Mouse (Mus musculus): Measurements from ENCODE around the gene Rab11fip2. TPM values are rescaled to one million over a fixed set of nuclear protein-coding genes. Genes with fewer than 3 reads are reported as not detected.

Gene Rab11fip2
- polyA plus RNA-seq, 1 experiment from 2014 or later: 1.4 TPM

DNA sequence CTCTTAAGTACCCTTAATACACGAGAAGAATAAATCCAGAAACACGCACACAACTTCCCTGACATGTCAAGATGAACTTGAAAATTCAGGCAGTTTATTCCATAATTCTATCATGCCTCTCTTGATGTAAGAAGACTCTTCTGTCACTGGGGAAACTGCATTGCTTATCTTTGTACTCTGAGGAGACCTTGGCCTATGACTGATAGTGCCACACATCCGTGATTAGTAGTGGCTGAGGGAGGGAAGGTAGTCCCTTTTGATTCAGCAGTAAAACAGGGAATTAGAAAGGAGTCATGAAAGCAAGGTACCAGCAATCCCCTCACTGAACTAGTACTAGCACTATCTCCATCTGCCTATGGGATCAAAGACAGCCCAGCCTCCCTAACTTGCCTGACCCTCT lies 22.6 kb downstream of the Rab11fip2 start:
- Histone ChIP-seq H3K4me2 (no peak overlapping the region), H3K4me3 (ENCODE audit: low read depth, low read length) (no peak overlapping the region), H3K4me1 (replicated peaks; ENCODE audit: control insufficient read depth, insufficient read depth, low read length) (peaks cover 14% of the 10 kb centered on the region; the same call in 1 of the 2 replicates), H3K27me3 (replicated peaks; ENCODE audit: control insufficient read depth, insufficient read depth, low read length) (no peaks in the 10 kb centered on the region), H3K36me3 (ENCODE audit: control insufficient read depth, insufficient read depth, low read length) (no peaks in the 10 kb centered on the region), H3K9me3 (ENCODE audit: control insufficient read depth, low read length) (no peaks in the 10 kb centered on the region), H3K9ac (ENCODE audit: low read depth, low read length) (no peak overlapping the region), H3K27ac (ENCODE audit: low read depth, low read length) (no peak overlapping the region)
- WGBS: 64% methylated on average over 3 of the region's 3 CpGs
- ATAC-seq (replicated peaks; ENCODE audit: low FRiP score): peak; percentile 73
- no peak for DNase-seq (ENCODE audit: low spot score)

DNA sequence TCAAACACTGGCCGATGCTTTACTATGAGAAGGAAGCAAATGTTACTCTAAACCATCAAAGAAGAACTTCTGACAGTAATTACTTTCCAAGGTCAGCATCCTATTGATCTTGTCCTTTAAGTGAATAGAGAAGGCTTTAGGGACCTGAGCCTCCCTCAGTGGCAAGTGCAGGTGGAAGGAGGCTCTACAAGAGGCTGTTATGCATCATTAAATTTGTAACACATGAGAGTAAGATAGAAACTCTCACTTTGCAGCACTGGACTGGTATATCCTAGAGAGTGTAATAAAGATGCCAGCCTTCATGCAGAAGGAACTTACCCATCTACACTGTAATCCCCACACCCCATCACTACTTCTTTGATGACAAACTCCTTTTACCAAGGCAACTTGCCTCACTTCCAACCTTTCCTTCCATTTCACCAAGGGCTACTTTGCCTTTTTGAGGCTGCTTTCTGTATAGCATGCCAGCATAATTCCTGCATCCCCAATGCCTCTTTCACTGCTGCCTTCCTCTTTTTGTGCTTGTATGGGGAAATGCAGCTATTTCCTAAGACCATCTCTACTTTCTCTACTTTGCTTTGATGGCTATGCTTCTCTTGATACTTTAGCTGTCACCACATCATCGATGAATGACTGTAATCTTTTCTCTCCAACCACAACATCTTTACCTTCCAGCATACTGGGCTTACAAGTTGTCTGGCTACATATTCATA lies 25.4 kb downstream of the Rab11fip2 start:
- Histone ChIP-seq H3K27me3 (replicated peaks; ENCODE audit: control insufficient read depth, insufficient read depth, low read length) (no peaks in the 10 kb centered on the region), H3K4me2 (no peak overlapping the region)
- ATAC-seq (replicated peaks; ENCODE audit: low FRiP score): no peak

DNA sequence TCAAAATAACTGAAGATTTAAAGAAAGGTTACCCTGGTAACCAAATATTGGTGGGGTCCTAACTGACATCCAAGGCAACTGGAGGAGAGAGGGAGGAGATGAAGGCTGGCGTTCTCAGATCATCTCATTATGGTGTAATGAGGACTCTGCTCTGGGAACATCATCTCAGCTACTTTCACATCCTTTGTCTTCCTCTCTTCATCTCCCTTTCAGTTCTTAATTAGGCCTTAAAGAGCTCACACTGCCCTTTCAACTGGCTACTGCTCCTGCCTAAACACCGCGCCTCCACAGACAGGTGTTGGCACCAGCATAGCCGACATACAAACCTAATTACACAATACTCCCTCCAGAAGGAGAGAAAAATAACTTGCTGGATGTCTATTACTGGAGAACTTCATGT lies 31.9 kb downstream of the Rab11fip2 start:
- 84% methylated on average over 4 of the region's 4 CpGs for WGBS
- no peaks in the 10 kb centered on the region for H3K27me3 ChIP-seq (replicated peaks; ENCODE audit: control insufficient read depth, insufficient read depth, low read length)
- H3K27ac ChIP-seq (ENCODE audit: low read depth, low read length): no peak overlapping the region
- no peaks in the 10 kb centered on the region for H3K36me3 ChIP-seq (ENCODE audit: control insufficient read depth, insufficient read depth, low read length)
- ATAC-seq (replicated peaks; ENCODE audit: low FRiP score) (no peak), DNase-seq (ENCODE audit: low spot score) (no peak)
- peaks cover 1% of the 10 kb centered on the region; the same call in 1 of the 2 replicates for H3K4me1 ChIP-seq (replicated peaks; ENCODE audit: control insufficient read depth, insufficient read depth, low read length)
- no peak overlapping the region for H3K4me2 ChIP-seq
- H3K9ac ChIP-seq (ENCODE audit: low read depth, low read length): no peak overlapping the region
- H3K9me3 ChIP-seq (ENCODE audit: control insufficient read depth, low read length): no peaks in the 10 kb centered on the region
- H3K4me3 ChIP-seq (ENCODE audit: low read depth, low read length): no peak overlapping the region

More for the DNA sequence above, 25.4 kb downstream of the Rab11fip2 start:
- H3K9me3 ChIP-seq (ENCODE audit: control insufficient read depth, low read length): no peaks in the 10 kb centered on the region
- WGBS: 81% methylated on average over 2 of the region's 2 CpGs
- no peak overlapping the region for H3K27ac ChIP-seq (ENCODE audit: low read depth, low read length)
- no peak overlapping the region for H3K4me3 ChIP-seq (ENCODE audit: low read depth, low read length)
- no peaks in the 10 kb centered on the region for H3K36me3 ChIP-seq (ENCODE audit: control insufficient read depth, insufficient read depth, low read length)
- H3K9ac ChIP-seq (ENCODE audit: low read depth, low read length): no peak overlapping the region
- peaks cover 14% of the 10 kb centered on the region; the same call in 1 of the 2 replicates for H3K4me1 ChIP-seq (replicated peaks; ENCODE audit: control insufficient read depth, insufficient read depth, low read length)
- no peak for DNase-seq (ENCODE audit: low spot score)

DNA sequence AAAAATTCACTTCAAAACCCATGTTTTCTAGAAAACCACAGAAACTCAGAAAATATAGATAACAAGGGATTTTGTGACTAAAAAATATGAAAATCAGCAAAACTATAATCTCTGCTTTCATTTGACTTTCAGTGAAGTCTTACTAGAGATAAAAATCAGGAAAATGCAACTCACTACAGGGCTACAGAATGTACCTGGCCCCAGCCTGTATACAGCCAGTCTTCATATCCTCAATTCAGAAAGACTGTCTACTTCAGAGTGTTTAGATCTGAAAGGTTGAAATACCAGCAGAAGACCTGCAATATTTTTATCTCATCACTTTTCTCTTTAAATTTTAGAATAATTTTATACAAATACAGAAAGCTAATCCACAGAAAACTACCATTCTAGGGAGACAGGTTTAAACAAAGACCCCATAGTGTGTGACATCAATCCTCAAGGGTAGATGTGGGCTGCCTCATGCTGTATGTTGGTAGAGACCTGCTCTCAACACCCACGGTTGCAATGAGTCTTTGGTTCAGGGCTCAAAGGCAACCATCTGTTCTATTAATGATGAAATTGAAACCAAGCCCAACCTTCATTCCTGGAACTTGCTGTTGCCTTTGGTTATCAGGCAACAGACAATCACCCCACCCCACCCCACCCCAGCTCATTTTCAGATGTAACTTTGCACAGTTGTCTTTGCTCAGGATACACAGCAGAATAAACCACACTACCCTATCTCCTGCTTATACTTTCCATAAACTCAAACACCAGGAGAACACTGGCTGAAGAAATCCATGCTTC lies 38.0 kb downstream of the Rab11fip2 start:
- Histone ChIP-seq H3K4me3 (ENCODE audit: low read depth, low read length) (no peak overlapping the region), H3K4me1 (replicated peaks; ENCODE audit: control insufficient read depth, insufficient read depth, low read length) (peaks cover 2% of the 10 kb centered on the region; the same call in 1 of the 2 replicates), H3K4me2 (peak overlapping the region; percentile 33), H3K9me3 (ENCODE audit: control insufficient read depth, low read length) (no peaks in the 10 kb centered on the region), H3K27me3 (replicated peaks; ENCODE audit: control insufficient read depth, insufficient read depth, low read length) (no peaks in the 10 kb centered on the region), H3K36me3 (ENCODE audit: control insufficient read depth, insufficient read depth, low read length) (no peaks in the 10 kb centered on the region), H3K9ac (ENCODE audit: low read depth, low read length) (no peak overlapping the region), H3K27ac (ENCODE audit: low read depth, low read length) (peak overlapping the region; percentile 78)
- 45% methylated on average over 1 of the region's 1 CpGs for WGBS
- DNase-seq (ENCODE audit: low spot score) (no peak), ATAC-seq (replicated peaks; ENCODE audit: low FRiP score) (peak; percentile 95)

DNA sequence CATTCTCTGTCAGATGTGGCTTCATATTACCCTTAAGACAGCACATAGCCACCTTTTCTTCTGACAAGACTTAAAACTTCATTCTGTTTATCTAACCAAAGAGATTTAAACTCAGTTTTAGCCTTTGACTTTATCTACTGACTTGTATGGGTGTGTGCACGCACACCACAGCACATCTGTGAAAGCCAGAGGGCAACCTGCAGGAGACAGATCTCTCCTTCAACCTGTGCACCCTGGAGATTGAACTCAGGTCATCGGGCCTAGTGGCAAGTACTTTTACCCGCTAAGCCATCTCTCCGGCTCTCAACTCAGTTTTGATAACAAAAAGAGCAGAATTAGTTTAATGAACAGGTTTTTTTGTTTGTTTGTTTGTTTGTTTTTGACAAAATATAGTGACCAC lies 43.5 kb downstream of the Rab11fip2 start:
- no peak overlapping the region for H3K4me2 ChIP-seq
- peaks cover 3% of the 10 kb centered on the region; the same call in 1 of the 2 replicates for H3K4me1 ChIP-seq (replicated peaks; ENCODE audit: control insufficient read depth, insufficient read depth, low read length)
- WGBS: 64% methylated on average over 4 of the region's 4 CpGs
- H3K36me3 ChIP-seq (ENCODE audit: control insufficient read depth, insufficient read depth, low read length): no peaks in the 10 kb centered on the region
- ATAC-seq (replicated peaks; ENCODE audit: low FRiP score): peak; percentile 93
- H3K9ac ChIP-seq (ENCODE audit: low read depth, low read length): no peak overlapping the region
- H3K4me3 ChIP-seq (ENCODE audit: low read depth, low read length): no peak overlapping the region
- H3K27ac ChIP-seq (ENCODE audit: low read depth, low read length): no peak overlapping the region
- no peaks in the 10 kb centered on the region for H3K9me3 ChIP-seq (ENCODE audit: control insufficient read depth, low read length)
- DNase-seq (ENCODE audit: low spot score): no peak
- H3K27me3 ChIP-seq (replicated peaks; ENCODE audit: control insufficient read depth, insufficient read depth, low read length): no peaks in the 10 kb centered on the region

DNA sequence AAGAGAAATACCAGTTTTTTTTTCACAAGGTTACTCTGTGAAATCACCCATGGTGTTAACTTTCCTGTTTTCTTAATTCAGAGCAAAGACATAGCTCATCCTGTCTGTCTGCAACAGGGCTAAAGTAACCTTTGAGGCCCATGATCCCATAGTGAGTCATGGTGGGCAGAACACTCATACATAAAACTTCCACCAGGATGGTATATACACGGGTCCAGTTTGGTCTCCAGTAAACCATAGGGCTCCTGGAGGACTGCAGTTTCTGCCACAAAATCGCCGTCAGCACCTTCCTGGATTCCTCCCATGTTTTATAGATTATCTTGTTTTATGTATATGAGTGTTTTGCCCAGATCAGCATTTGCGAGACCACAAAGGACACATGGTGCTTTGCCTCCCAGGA lies 45.2 kb downstream of the Rab11fip2 start:
- Histone ChIP-seq H3K4me3 (ENCODE audit: low read depth, low read length) (no peak overlapping the region), H3K4me1 (replicated peaks; ENCODE audit: control insufficient read depth, insufficient read depth, low read length) (peaks cover 3% of the 10 kb centered on the region; the same call in 1 of the 2 replicates), H3K4me2 (no peak overlapping the region), H3K27ac (ENCODE audit: low read depth, low read length) (no peak overlapping the region), H3K27me3 (replicated peaks; ENCODE audit: control insufficient read depth, insufficient read depth, low read length) (no peaks in the 10 kb centered on the region), H3K36me3 (ENCODE audit: control insufficient read depth, insufficient read depth, low read length) (no peaks in the 10 kb centered on the region), H3K9ac (ENCODE audit: low read depth, low read length) (no peak overlapping the region), H3K9me3 (ENCODE audit: control insufficient read depth, low read length) (no peaks in the 10 kb centered on the region)
- ATAC-seq (replicated peaks; ENCODE audit: low FRiP score) (no peak), DNase-seq (ENCODE audit: low spot score) (no peak)
- WGBS: 81% methylated on average over 4 of the region's 4 CpGs

DNA sequence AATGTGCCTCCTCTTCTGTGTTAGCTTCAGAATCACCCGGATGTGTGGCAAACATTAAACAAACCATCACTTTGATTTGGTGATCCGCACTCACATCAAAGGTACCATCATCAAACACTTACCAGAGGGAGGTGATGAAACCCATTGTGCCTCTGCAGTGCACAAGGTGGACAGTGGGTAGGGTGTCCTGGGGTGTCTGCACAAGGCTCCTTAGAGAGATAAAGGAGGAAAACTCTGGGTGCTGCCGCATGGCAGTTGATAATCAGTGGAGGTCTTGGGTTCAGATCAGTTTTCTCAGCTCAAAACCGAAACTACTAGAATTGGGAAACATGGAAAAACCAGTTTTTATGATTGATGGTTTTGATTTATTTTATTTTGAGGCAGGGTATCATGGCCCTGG lies 54.1 kb downstream of the Rab11fip2 start:
- WGBS: 80% methylated on average over 4 of the region's 4 CpGs

DNA sequence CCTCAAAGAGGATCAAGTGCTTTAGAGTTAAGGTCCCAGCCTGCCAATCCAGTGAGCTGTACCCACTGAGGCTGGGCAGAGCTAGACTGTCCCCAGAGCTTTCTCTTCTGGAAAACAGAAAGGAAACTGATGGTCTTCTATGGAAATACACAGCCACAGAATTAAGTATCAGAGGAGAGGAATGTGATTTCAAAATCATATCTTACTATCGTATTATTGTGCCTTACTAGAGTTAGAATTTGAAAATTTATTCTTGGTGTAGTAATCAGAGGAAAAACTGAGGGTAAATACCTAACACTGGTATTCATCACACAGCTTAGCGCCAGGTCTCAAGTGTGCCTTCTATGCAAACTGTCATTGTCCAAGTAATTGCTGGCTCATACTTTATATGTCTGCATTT lies 54.6 kb downstream of the Rab11fip2 start:
- Histone ChIP-seq H3K4me1 (replicated peaks; ENCODE audit: control insufficient read depth, insufficient read depth, low read length) (no peaks in the 10 kb centered on the region), H3K27me3 (replicated peaks; ENCODE audit: control insufficient read depth, insufficient read depth, low read length) (no peaks in the 10 kb centered on the region), H3K27ac (ENCODE audit: low read depth, low read length) (no peak overlapping the region), H3K9me3 (ENCODE audit: control insufficient read depth, low read length) (no peaks in the 10 kb centered on the region), H3K4me3 (ENCODE audit: low read depth, low read length) (no peak overlapping the region), H3K4me2 (no peak overlapping the region), H3K36me3 (ENCODE audit: control insufficient read depth, insufficient read depth, low read length) (no peaks in the 10 kb centered on the region), H3K9ac (ENCODE audit: low read depth, low read length) (no peak overlapping the region)
- ATAC-seq (replicated peaks; ENCODE audit: low FRiP score) (no peak), DNase-seq (ENCODE audit: low spot score) (no peak)
- 87% methylated on average over 2 of the region's 2 CpGs for WGBS

More for the DNA sequence above, 54.1 kb downstream of the Rab11fip2 start:
- H3K4me2 ChIP-seq: no peak overlapping the region
- H3K9me3 ChIP-seq (ENCODE audit: control insufficient read depth, low read length): no peaks in the 10 kb centered on the region
- no peaks in the 10 kb centered on the region for H3K36me3 ChIP-seq (ENCODE audit: control insufficient read depth, insufficient read depth, low read length)
- no peak overlapping the region for H3K9ac ChIP-seq (ENCODE audit: low read depth, low read length)
- no peak for ATAC-seq (replicated peaks; ENCODE audit: low FRiP score)
- no peak overlapping the region for H3K4me3 ChIP-seq (ENCODE audit: low read depth, low read length)
- H3K27ac ChIP-seq (ENCODE audit: low read depth, low read length): no peak overlapping the region
- no peaks in the 10 kb centered on the region for H3K4me1 ChIP-seq (replicated peaks; ENCODE audit: control insufficient read depth, insufficient read depth, low read length)
- no peaks in the 10 kb centered on the region for H3K27me3 ChIP-seq (replicated peaks; ENCODE audit: control insufficient read depth, insufficient read depth, low read length)
- no peak for DNase-seq (ENCODE audit: low spot score)

All from liver, embryonic 11.5 days (tissue).